Mouse (Mus musculus) testis, postnatal 10 days (tissue): ENCODE results near the gene Fgfr2.

Experiments used
- DNase-seq: peaks from one replicate; pipeline ENCODE4 v3.0.0; 2021; ENCODE audit warnings: low spot score

Fgfr2 gene

DNA sequence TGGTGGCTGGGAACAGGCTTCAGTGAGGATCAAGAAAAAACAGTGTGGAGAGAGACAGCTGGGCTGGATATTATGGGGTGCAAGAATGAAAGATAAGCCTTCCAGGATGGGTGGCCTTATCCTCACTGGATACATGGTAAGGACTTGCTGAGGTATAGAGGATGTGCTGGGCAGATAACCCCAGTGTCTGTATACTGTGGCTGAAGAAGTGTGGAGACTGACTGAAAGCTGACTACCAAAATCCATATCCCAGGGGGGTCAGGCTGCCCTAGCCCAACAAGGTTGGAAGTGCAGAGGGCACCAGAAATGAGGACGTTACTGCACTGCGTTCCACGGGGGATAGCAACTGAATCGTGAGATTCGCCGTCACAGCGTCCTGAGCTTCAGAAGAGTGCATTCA is 2742.8 kb downstream of the Fgfr2 start:
- DNase-seq: no peak

DNA sequence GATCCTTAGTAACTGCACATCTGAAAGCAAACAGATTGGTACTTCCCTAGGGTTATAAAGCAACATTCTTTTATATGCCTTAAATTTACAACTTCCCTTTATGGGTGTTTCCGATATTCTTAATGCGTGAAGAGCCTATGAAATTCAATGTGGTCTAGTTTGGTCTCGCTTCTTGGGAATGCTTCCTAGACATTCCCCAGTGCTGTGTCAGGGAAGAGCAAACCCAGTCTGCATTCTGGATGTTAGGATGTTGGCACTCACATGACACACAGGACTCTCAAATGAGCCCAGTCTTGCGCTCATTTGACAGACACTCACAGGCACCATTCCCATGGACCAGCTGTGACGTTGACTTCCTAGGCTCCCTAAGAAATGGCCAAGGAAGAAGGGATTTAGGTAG is 2743.3 kb downstream of the Fgfr2 start:
- DNase-seq: no peak

GRCm38 (mm10) chr7:130378308-130378707 is 2744.8 kb downstream of the Fgfr2 start:
- DNase-seq: no peak

DNA sequence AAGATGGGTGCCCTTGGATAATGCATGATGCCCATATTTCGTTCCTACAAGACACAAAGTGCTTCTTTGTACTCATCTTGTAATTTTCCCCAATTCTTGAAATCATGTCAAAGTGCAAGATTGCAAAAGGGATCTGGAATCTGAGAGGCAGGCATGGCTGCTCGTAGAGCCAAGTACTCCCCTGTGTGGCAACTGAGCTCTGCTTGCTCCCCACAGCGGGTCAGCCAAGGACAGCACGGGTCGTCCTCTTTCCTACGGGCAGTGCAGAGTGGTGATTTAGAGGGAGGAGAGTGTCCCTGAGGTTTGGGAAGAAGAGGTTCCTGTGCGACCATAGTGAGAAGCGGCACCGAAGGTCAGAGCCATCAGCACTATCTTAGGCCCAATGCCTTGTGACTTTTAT is 2748.8 kb downstream of the Fgfr2 start:
- peak; percentile 51 for DNase-seq

DNA sequence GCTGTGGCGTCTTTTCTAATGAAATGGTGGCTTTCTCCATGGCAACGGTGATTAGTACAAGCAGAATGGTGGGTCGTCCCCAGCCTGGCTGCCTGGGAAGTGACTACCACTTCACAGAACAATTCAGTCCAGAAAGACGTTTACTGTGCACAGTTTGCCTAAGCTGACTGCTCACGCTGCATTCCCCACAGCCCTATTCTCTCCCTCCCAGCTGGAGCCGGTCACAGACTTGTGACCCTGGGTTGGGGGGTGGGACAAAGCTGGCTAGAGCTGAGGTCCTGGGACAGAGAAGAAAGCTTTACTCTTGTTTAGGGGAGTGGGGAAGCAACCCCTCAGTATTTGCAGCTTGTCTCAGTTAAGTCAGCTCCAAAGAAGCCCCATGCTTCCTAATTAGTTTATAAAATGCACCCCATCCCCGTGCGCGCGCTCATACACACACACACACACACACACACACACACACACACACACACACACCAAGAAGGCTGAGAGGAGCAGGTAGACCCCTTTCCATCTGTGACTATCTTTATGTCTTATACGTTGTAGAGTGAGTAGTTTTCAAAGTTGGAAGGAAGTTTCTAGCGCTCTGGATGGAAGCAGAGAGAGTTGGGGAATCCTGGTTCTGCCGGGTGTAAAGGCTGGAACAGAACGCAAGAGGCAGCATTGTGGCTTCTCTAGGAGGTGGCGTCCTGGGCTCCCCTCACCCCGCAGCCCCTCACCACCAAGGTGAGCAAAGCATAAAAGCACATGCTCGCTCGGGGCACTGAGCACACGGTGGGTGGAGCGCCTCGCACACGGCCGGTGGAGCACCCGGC is 2754.1 kb downstream of the Fgfr2 start:
- no peak for DNase-seq

DNA sequence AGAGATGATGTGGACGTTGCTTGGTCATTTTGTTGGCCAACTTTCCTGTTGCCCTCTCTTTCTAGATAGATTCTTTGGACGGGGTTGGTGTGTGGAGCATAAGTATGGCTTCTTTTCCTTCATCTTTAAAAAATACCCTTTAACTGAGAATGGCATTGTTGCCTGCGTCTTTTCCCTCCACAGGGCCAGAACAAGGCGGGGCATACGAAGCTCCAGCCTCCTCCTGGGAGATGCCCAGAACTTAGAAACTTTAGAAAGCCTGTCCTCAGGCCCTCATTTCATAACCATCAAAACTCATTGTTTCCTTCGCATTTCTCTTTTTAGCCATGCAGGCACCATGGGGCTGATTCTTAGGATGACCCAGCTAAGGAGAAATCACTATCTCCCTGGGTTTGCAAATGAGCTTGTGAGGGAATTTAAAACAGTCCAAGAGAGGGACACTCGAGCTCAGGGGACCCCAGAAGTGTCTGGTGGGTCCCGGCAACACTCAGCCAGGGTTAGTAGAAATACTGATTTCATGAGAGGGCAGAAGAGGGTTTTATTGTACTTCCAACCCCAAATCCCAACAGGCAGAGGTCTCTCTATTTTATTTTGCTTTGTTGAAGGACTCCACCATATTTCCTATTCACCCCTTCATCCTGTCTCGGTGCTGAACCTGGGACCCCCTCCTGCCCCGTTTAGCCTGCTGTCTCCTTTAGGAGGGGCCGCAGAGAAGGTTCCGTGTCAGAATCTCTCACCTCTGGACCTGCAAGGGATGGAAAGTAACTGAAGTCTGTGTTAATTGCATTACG is 2754.9 kb downstream of the Fgfr2 start:
- DNase-seq: no peak

GRCm38 (mm10) chr7:130367222-130368035 is 2755.7 kb downstream of the Fgfr2 start:
- no peak for DNase-seq

- no peak for DNase-seq
Measured at GRCm38 (mm10) chr7:130365711-130366110, 2757.4 kb downstream of the Fgfr2 start.

GRCm38 (mm10) chr7:130340412-130341152 is 2782.6 kb downstream of the Fgfr2 start:
- no peak for DNase-seq

DNA sequence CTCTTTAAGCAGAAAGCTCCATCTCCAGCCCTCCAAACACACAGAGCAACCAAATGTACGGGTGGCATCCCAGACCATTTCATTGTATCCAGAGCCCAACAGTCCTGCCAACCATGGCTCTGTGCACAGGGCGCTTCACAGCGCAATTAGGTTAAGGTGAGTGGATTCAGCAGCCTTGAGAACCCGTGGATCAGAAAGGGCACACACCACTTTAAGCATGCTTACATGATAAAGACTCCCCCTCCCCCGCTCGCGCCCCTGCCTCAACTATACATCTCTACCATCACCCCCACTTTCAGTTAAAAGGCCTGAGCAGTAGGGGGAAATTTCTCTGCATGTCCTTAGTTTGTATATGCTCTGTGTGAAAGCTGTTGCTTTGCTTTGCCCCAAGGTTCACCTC is 2785.5 kb downstream of the Fgfr2 start:
- DNase-seq: no peak

GRCm38 (mm10) chr7:130335440-130336051 is 2787.6 kb downstream of the Fgfr2 start:
- DNase-seq: no peak

DNA sequence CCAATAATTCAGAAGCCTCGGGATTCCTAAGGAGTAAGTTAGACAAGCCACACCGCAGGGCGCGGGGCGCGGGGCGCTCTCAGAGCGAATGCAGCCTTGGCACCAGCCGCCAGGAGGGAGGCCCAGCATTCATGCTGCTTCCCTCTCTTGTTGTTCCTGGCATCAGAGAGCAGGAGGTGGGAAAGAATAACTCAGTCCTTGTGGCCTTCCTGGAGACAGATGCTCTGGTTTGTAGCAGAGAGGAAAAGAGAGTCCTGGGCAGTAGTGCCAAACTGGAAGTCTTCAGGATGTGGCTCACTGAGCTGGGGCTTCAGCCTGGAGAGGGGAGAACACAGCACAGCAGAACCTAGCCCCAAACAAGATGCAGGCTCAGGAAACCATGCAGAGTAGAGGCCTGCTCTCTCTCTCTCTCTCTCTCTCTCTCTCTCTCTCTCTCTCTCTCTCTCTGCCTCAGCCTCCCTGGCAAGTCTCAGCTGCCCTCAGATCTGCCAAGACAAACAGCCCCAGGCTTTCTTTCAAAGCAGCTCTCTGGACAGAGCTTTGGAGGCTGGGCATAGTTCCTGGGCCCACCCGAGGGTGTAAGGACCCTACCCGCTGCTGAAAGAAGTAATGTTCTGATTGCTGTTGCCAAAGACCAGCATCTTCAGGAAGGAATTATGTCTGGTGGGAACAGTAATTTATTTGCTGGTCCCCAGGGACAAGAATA is 2790.5 kb downstream of the Fgfr2 start:
- DNase-seq: peak; percentile 37

DNA sequence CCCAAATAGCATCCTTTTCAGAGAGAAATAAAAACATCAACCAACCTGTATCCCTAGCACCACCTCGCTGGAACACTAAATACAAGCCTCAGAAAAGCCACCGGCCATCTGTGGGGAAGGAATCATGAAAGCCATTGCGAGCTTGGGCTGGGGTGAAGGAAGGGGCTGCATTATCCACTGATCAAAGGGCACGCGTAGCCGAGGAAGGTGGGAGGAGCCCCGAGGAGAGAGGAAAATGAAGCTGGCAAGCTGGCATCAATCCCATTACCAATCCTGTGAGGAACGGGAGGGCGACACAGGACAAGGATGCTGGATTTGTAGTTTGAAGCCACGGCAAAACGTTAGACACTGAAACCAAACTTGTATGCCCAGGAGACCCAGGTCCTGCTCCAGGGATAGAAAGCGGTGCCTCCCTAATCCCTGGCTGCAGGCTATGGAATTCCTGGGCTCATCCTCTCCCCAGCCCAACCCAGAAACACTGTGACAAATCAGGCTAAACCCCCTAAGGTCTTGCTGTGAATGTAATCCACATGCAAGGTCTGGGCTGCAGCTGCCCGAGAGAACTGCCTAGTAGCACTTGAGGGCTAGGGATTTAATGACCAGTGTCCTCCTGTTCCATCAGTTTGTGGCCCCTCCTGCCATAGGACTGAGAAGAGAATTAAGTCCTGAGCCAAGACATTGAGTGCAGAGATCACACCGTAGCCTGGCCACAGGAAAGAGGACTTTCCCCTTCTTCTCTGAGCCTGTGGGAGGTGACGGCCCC is 2795.4 kb downstream of the Fgfr2 start:
- DNase-seq: no peak

GRCm38 (mm10) chr7:130325983-130326433 is 2797.1 kb downstream of the Fgfr2 start:
- peak; percentile 59 for DNase-seq

GRCm38 (mm10) chr7:130324716-130325401 is 2798.3 kb downstream of the Fgfr2 start:
- DNase-seq: no peak

- no peak for DNase-seq
Measured at GRCm38 (mm10) chr7:130323766-130324165, 2799.4 kb downstream of the Fgfr2 start.

DNA sequence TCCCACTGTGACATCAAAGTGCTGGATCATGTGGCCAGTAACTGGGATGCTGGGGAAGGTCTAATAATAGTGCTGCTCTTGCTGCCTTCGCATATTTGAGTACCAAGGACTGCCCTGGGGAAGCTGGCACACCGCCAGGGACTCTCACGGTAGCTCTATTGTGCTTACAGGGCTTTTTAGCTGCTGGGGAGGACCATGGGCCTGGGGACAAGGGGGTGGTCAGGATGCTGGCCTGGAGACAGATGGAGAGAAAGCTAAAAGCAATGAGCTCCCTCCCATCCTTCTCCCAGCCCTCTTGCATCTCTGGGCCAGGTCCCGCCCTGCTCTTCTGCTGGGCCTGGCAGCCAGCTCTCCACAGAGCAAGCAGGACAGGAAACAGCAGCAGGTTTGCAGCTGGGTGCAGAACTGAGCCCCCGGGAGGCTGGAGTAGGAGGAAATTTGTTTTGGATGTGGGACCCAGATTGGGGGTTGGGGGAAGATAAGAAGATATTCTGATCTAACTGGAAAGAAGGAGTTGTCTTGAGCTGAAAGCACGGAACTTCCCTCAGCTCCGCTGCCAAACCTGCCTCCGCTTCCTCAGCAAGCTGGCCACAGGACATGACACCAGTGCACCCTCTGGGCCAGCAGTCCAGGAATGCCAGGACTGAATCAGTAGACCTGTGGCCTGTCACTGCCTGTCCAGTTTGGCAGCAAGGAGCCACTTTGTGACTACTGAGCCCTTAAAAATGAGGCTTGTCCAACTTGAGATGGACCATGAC is 2803.2 kb downstream of the Fgfr2 start:
- DNase-seq: peak; percentile 78

DNA sequence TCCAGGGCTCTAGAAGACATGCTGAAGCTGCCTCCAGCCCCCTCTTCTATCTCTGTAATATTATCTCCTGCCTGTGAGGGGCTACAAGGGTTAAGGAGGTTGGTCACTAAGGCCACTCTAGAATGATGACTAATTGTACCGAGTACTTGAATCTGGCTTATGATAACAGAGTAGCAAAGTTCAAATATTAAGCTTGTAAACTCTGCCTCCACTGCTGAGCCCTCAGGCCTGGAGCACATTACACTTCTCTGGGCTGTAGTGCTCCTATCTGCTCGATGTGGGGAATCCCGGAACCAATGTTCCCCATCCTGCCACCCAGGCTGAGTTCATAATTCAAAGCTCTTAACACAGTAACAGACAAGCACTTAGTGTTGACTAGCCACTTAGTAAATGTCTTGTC is 2806.9 kb downstream of the Fgfr2 start:
- no peak for DNase-seq
